Mouse (Mus musculus): Measurements from ENCODE around the gene Chrna4.

The Chrna4 gene

GRCm38 (mm10) chr2:181043437-181043836 is at the start of gene Chrna4:
Chrna4 (minus strand) TSS chr2:181043546.
- DNase-seq, result peak; percentile 9

GRCm38 (mm10) chr2:181090123-181090522 is 46.8 kb upstream of the Chrna4 start:
- no peak for DNase-seq

DNA sequence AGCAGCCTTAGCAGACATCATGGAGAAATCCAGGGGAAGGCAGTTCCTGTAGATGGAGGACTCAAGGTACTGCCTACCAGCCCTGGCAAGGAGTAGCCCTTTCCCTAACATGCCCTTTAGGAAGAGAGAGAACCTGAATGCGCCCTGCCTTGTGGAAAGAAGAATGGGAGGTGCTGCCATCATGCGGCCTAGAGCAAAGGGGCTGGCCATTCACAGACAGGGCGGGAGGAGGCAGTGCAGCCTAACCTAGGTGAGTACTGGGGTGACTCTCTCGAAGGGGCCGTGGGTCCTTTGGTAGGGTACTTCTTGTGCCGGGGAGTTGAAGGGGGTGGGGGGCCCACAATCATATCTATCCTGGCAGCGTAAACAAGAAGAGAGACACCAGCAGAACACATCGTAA is 41.7 kb upstream of the Chrna4 start:
- DNase-seq, result no peak

DNA sequence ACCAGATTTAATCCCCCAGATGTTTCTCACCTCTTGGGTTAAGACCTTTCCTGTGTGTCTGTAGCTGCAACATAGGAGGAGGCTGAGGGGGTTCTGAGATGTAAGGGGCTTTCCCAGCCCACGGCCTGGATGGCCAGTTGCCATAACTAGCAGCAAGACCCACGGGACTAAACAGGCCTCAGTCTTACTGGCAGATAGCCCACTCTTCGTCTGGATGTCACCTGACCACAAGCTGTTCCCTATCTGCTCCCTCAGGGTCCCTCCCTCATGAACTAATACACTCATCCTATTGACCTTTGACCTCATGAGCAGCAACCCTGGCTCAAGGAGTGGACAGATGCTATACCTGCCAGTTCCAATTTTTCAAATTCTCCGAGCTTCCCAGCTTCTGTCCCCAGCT is 40.6 kb upstream of the Chrna4 start:
- DNase-seq, result no peak

DNA sequence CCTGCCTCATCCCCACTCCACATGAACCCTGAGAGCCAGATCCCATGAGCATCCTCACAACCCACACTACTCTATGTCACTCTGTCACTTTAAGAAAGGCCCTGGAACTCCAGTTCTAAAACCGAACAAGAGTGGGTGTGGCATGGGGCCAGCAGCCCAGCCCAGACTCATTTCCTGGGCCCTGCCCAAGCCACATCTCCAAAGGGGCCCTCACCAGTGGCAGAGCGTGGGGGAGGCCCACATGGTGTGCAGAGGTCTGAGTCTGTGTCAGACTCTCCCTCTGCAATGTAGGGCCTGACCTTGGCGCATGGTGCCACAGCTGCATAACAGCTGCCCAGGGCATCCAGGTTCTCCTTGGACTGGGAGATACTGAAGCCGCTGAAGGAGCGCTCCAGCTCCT is 37.5 kb upstream of the Chrna4 start:
- no peak for DNase-seq

- DNase-seq, result no peak
These were observed 36.2 kb upstream of the Chrna4 start for GRCm38 (mm10) chr2:181079518-181079917.

- no peak for DNase-seq
These were observed 35.6 kb upstream of the Chrna4 start for GRCm38 (mm10) chr2:181078908-181079307.

DNA sequence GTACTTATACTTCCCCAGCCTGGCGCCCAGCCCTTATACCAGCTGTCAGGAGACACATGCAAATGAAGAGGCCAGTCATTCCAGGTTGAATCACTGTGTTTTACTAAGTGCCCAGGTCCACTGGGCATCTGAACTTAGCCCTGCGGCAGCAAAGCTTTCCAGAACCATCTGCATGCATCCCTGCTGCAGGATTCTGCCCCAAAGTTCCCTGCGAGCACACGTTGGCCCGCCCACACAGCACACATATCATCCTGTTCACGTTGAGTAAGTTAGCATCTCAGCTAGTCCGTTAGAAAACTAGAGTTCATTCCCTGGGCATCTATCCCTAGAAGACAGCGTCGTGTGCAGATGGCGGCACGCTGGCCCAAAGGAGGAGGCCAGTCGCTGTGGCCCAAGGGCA is 32.2 kb upstream of the Chrna4 start:
- no peak for DNase-seq

- DNase-seq, result no peak
These were observed 29.0 kb upstream of the Chrna4 start for GRCm38 (mm10) chr2:181072403-181072714.

DNA sequence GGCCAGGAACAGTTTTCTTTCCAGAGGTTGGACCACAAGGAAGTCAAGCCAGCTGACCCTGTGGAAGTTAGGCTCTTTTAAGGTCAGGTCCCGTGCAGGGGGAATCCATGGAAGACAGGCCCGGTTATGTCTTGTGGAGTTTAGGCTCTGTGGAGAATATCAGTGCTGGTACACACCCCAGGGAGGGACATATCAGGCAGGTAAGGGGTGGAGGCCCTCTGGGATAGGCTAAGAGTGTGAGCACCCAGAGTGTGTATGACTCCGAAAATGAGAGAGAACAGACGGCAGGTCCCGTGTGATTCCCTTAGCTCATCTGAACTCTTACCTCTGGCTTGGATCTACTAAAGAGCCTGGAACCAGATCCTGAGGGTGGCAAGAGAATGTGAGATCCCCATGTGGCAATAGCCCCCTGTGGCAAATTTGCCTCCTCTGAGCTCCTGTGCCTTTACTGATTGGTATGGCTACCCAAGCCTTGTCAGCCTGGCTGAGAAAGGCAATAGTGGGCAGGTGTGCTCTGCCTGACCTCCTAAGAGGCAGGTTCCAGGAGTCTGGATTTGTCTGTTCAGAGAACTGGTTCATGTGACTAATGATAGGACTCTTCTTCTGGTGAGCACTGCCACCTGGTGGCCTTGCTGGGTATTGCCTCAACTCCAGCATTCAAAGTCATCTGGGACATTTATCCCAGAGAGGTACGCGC is 28.5 kb upstream of the Chrna4 start:
- DNase-seq, result peak; percentile 80

DNA sequence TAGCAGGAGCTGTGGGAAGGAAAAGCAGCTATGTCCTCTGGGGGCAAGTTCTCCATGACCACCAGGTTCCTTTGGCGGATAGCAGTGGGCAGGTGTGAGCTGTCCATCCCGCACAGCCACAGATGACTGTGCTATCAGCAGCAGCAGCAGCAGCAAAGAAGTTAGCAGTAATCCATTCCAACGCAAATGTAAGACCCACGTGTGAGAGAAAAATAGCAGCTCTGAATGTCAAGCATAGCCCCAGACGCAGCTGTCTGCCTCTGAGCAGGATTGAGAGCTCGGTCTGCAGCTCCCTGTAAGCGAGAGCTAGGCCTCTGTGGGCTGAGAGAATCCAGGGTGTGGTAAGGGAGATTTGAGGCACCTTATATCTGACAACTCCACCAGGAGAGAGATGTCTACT is 26.8 kb upstream of the Chrna4 start:
- DNase-seq, result no peak

DNA sequence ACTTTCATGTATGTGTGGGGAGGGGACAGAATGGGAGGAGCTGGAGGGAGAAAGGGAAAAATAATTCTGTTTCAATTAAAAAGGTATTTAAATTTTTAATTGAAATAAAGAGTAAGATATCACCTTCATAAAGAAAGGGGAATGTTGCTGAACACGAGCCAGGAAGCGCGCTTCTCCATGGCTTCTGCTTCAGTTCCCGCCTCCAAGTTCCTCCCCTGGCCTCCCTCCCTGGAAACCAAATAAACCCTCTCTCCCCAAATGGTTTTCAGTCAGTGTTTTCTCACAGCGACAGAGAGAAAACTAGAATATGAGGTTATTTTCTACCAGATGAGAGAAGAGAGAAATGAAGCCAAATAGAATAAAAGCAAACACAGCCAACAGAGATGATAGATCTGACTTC is 25.2 kb upstream of the Chrna4 start:
- no peak for DNase-seq

GRCm38 (mm10) chr2:181065827-181066226 is 22.5 kb upstream of the Chrna4 start:
- DNase-seq, result no peak

DNA sequence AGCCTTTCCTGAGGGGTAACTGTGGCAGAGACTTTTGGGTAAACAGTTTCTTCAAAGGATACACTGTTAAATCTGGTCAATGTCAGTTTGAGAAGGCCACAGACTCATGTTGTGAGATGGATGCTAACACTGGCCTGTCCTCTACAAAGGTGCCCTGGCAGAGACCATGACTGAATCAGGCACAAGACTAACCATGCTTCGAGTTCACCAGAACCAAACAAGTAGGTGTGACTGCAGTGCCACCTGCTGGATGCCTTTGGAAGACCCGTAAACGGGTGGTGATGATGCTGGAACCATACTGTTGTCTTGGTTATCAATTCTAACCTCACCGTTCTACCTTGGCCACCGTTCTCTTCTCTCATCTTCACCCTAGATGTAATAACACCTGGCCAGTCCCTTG is 16.8 kb upstream of the Chrna4 start:
- peak; percentile 80 for DNase-seq

GRCm38 (mm10) chr2:181058193-181058592 is 14.8 kb upstream of the Chrna4 start:
- no peak for DNase-seq

GRCm38 (mm10) chr2:181057341-181057740 is 14.0 kb upstream of the Chrna4 start:
- no peak for DNase-seq

- DNase-seq, result no peak
These were observed 8.8 kb upstream of the Chrna4 start for GRCm38 (mm10) chr2:181052171-181052570.

- DNase-seq, result no peak
These were observed 5.6 kb upstream of the Chrna4 start for GRCm38 (mm10) chr2:181048986-181049385.

DNA sequence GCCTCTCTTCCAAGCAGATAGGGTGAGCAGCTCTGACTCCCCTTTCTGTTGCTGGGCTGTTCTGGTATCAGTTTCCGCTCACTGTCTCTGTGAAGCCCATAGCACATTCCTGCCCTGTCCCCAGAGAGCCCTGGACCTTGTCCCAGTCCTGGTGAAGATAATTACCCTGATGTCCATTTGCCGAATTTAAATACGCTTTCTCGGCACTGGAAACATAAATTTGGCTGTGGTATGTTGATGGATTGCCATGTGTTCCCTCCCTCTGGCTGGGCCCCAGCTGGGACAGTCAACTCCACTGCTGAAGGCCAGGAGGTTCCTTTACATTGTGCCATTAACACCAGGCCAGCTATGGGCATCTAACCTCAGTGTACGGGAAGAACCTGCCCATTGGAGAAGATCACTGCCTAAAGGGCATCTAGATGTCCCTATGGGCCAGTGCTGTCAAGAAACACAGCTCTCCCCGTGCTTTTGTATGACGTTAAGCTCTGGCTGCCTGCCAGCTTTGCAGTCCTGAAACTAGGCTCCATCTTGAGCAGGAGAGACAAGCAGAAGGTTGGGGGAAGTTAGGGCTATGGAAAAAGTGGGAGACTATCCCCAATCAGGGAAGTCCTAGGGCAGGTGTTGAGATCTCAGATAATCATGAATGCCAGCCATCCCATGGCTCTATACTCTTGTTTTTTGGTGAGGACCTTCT is 5.1 kb upstream of the Chrna4 start:
- no peak for DNase-seq

- DNase-seq, result no peak
These were observed 655 bp upstream of the Chrna4 start for GRCm38 (mm10) chr2:181044001-181044400.

- DNase-seq, result no peak
These were observed 970 bp downstream of the Chrna4 start for GRCm38 (mm10) chr2:181042376-181042775.

DNA sequence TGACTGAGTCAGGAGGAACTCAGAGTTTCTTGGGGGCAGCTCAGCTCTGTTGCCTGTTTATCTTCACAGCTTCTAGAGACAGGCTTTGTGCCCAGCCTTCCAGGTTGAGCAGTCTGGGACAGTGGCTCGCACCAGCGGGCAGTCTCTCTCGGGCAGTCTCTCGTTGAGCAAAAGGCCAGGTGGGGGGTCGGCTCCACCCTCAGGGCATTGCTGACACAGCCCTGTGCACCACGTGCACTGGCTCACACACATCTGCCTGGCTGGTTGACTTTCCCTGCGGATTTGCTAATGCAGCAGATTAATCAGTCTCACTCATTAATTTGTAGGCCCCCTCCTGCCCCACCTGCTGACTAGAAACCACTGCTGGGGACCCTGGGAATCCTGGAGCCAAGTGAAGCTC is 1.4 kb downstream of the Chrna4 start:
- no peak for DNase-seq

DNA sequence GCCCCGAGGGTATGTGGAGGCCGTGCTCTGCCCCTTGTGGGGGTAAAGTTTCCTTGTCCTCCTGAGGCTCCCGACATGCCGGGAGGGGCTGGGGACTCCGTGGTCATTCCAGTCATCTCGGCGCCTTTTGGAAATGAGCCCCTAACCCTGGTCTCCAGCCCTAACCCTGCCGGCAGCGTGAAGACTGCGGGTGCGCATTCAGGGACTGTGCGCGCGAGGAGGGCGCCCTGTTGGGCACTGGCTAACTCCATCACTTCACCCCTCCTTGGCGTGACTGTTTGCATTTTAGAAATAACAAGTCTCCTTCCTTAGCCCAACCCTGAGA is 4.0 kb downstream of the Chrna4 start:
- no peak for DNase-seq

- DNase-seq, result no peak
These were observed 4.5 kb downstream of the Chrna4 start for GRCm38 (mm10) chr2:181038644-181039355.

Measured in lung, postnatal 14 days (tissue).